Mouse (Mus musculus): ENCODE results near the gene Igfals.

DNA sequence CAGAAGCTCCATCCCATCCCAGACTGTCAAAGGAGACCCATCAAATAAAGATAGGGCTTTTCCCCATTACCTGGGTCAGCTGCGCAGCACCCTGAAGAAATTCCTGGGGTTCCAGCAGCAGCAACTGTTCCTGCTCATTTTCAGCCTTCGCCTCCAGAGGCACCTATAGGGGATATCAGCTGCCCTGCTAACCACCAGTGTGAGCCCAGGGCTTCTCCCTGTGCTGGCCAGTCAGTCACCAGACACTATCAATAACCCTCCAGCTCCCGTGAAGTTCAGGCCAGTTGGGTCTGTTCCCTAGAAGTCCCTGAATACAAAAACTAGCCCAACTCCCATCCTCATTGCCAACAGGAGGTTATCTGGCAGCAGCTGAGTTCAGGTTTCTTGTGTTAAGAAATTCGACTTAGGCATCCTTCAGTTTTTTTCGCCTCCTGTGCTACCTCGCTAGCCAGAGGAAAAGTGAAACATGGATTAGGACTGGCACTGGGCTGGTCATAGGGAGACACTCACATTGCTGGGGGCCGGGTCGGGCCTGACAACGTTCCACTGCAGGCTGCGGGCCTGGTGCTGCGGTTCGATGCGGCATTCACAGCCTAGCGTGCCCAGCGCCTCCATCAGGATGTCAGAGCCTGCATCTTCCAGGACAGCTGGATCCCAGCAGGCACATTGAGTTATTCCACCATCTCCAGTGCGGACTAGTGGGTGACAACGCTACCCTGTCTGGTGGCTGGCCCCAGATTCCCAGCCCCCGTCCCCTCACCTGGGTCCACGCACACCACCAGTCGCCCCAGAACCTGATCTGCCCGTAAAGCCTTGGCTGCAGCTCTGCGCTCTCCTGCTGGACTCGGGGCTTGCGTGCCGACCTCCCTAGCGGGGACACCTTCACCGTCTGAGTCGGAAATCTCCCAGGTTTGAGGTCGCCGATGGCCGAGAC lies 28.5 kb downstream of the Igfals start:
- no peak for TF ChIP-seq CTCF (IDR thresholded peaks at IDR 0.05)
- TF ChIP-seq EP300 (IDR thresholded peaks at IDR 0.05): no peak
